Mouse (Mus musculus) cerebral cortex, adult 2 months (tissue): ENCODE data around the gene Unc119b.

ENCODE experiments used
- WGBS: fragments of 180-500 bp; shearing (Covaris S2); methylation state at CpG from one replicate; pipeline ENCODE4 v1.1.7; 2018; 5-methylcytosine and 5-hydroxymethylcytosine counted together

The Unc119b gene

DNA sequence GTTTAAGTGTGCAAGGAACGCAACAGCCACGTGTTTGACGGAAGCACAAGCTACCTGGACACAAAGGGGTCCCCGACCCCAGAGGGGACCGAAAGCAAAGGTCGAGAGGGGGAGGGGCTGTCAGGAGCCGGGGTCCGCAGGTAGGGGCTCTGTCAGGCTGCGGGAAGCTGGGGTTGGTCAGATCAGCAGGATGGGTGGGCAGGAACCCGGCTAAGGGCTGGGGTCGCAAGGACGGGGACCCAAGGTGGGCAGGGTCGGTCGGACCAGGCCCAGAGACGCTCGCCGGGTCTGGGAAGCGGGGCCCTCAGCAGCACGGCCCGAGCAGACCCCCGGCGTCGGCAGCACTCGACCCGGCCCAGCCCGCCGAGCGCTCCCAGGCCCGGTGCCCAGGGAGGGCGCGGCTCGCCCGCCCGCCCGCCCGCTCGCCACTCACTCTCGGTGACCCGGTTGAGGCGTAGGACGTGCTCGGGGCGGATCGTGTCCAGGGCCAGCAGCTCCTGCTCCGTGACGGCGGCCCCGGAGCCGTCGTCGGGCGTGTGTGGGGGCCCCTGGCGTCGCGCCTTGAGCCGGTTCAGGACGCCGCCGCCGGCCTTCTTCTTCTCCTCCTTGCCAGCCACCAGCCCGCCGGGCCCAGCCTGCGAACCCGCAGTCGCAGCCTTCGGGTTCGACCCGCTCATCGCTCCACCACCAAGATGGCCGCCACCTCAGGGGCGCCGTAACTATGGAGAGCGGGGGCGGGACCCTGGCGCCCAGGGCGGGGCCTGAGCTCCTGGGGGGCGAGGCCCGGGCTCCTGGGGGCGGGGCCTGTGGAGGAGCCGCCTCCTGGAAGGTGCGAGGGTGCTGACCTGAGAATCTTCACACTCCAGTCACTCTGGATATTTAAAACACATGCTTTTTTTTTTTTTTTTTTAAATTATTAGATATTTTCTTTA is at the start of gene Unc119b:
Gene Unc119b, minus strand, starts transcription at position 742 of the 932 bp plus-strand sequence.
- under 1% methylated on average over 80 of the region's 81 CpGs for WGBS

DNA sequence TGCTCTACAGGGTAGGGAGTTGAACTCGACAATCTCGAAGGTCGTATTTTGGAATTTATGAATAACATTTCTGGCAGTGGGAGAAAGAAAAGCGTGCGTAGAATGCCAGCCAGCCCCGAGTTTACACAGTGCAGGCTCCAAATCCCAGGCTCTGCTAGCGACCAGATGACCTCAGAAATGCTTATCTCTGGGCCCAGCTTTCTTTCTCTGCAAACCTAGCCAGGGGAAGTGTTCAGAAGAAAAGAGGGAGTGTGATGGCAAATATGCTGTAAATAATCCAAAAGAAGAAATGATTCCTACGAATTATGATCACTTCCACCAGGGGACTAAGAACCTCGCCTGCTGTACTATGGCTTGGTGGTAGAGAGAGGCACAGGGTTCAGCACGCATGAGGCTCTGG is 48.7 kb upstream of the Unc119b start:
- WGBS = 72% methylated on average over 10 of the region's 10 CpGs

DNA sequence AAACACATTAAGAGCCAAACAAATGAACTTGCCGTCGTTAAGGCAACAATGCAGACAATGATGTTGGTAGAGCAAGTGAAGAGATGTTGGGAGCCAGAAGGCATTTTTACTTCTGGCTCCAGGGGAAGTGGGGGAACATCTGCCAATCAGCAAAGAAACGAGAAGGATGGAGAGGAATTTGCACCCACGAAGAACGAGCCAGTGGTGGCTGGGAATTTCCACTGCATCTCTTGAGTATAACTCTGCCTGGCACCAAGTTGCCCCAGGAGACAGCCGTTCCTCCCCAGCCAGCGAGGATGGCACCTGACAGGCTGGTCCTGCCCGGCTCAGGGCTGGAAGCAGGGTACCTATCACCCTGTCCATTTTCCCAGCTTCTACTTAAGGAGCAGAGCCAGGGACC is 48.1 kb upstream of the Unc119b start:
- 41% methylated on average over 8 of the region's 8 CpGs for WGBS

DNA sequence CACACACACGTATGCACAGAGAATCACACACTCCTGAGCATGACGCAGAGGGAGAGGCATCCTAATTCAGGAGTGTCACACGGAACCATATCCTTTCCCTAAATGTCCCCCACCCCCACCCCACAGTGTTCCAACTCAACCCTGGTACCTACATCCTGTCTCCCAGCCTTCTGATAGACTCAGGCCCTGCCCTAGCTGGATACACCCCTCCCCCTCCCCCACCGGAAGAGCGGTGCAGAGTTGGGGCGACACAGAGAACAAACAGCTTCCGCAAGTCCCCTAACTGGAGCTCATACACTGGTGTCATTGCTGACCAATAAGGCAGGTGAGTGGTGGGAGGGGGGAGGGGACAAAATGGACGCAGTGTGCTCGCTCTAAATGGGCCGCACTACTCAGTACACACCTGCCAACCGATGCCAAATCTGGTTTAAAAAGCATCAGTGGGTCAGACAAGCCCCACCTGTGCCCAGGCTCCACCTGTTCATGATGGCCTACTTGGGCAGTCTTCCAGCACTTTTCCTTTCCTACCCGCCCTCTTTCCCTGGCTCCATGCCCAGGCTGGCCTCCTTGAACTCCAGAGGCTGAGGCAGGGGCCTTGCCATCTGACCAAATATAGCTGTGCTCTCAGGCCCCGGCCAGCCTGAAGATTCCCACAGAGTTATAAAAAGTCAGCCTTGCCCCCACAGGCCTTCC is 46.6 kb upstream of the Unc119b start:
- 65% methylated on average over 13 of the region's 13 CpGs for WGBS

DNA sequence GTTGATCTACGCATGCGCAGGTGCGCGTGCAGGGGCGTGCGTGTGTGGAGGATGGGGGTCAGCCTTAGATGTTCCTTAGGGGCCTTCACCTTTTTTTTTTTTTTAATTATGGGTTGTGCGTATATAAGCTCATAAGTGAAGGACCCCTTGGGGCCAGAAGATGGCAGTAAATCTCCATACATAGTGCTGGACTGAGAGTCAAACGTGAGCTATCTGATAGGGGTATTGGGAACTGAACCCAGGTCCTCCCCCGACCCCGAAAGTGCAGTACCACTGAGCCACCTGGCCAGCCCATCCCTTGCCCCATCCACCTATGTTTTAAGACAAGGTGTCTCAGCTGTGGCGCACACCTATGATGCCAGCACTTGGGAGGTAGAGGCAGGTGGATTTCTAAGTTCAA is 44.8 kb upstream of the Unc119b start:
- 94% methylated on average over 11 of the region's 11 CpGs for WGBS

DNA sequence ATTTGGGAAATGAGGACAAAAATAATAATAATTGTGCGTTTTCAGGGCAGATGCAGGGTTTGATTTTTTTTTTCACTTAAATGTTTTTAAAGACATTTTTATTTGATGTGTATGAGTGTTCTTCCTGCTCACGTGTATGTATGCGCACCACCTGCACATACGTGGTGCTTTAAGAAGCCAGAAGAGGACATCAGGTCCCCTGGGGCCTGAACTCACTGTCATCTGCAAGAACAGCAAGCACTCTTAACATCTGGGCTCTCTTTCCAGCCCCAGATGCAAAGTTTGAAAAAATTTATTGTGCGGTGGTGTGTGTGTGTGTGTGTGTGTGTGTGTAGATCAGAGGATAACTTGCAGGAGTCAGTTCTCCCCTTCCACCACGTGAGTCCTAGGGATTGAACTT is 43.1 kb upstream of the Unc119b start:
- 65% methylated on average over 6 of the region's 6 CpGs for WGBS

DNA sequence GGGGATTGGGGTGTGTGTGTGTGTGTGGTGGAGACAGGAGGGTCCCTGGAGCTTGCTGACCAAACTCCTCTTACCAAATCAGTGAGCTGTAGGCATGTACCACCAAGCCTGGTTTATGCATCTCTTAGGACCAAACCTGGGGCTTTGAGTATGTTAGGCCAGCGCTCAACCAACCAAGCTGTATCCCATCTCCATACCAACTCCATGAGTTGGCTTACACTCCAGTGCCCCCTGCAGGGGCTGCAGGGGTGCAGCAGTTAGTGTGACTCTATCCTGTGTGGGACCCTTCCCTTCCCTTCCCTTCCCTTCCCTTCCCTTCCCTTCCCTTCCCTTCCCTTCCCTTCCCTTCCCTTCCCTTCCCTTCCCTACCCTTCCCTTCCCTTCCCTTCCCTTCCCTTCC is 39.8 kb upstream of the Unc119b start:
- WGBS = 88% methylated on average over 1 of the region's 1 CpGs

DNA sequence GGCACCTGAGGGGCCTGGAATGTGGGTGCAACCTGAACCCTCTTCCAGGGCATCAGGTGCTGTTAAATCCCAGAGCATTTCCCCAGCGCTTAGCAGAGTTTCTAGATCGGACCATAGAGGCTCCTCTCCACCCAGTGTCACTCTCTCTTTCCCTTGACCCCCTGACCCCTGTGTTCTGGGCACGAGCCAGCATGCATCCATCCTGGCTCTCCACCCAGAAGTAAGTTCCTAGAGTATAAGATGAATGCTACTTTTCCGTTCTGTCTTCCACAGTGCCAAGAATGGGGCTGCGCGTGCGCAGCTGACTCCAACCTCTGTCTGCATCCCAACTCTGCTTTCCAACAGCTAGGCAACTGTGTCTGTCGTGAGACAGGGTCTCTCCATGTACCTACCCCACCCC is 35.4 kb upstream of the Unc119b start:
- 82% methylated on average over 8 of the region's 8 CpGs for WGBS

DNA sequence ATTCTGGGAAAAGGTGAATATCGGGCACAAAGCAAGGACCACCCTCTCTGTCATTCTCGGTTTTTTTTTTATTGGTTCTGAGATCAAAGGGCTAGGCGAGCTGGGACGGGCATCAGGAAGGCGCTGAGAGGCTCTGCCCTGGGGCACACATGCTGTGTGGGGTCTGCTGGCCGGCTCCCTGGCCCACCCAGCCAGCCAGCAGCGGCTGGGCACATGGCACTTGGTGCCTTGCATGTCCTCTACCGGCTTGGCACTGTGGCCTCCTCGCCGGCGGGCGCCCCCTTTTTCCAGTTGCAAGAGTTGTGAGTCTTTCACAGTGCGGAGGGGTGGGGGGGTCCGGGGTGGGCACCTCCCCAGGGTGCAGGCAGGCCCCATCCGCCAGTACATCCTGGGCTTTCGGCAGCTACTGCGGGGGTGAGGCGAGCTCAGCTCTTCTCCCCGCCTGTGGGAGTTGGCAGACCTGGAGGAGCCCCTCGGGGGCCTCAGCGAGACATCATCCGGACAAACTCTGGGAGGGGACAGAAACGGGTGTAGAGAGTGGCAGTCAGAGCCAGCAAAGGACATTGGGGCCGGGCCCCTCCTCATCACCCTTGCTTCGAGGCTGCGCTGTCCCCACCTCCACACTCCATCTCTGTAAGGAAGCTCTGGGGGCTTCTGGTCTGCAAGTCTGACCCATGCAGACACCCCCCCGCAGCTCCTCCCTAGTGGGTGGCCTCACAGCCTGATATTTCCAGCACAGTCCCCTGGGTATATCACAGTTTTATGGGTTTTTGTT is 34.1 kb upstream of the Unc119b start:
- WGBS = 52% methylated on average over 27 of the region's 27 CpGs

DNA sequence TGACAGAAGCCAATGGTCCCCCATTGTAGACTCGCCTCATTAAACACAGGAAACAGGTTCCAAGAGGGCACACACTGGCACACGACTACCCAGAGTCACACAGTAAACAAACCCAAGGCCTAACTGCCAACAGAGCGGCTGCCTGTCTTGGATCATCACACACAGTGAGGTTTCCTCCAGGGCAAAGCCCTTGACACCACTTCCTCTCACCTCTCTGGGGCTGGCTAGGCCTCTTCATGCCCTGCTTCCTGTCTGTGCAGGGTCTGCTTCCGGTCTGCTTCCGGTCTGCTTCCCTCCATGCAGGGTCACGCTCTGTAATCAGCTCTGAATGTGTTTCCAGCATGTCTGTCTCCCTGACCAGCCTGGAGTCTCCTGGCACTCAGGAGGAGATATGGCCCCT is 32.6 kb upstream of the Unc119b start:
- 70% methylated on average over 6 of the region's 6 CpGs for WGBS

DNA sequence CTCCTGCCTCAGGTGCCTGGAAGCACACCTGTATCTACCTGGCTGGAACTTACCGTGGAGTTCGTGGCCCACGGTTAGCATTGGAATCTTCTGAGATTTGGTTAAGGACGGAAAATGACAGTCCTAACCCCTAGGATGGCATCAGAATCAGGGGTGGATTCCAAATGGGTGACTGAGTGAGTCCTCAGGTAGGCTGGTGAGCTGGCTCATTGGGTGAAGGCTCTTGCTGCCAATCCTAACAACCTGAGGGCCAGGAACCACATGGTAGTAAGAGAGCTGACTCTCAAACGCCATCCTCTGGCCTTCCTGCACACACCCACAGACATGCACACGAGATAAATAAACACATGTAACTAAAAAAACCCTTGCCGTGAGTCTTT is 32.0 kb upstream of the Unc119b start:
- 75% methylated on average over 7 of the region's 7 CpGs for WGBS

DNA sequence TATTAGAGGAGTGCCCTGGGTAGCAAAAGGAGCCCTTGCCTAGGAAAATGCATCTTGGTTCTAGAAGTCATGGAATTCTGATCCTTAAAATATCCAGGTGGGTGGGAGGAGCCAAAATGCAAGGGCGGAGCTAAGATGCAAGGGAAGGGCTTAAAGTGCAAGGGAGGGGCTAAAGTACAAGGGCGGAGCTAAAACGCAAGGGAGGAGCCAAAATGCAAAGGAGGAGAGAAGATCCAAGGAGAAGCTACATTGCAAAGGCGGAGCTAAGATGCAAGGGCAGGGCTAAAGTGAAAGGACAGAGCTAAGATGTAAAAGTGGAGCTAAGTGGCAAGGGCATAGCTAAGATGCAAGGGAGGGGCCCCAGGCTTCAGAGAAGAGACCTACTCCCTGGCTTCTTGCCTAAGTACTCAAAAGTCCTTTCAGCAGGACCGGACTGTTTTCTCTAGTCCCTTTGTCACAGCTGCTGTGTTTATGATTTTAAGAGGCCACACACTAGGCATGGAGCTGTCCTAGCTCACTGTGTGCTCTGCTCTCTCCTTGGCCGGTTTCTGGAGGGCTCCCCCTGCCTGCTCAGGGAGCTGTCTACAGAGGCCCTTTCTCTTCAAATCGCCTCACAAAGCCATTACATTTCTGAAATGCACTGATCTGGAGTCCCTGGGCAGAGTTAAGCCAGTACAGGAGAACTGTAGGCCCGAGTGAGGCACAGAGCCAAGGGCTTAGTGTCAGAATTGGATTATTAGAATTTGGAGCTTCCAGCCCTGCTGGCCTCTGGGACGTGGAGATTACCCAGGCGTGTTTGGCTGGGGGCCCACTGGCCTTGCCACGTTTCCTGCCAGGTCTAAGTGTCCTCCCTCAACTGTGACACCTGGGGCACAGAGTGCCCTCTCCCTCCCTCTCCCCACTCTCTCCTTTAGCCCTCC is 31.4 kb upstream of the Unc119b start:
- 59% methylated on average over 11 of the region's 11 CpGs for WGBS

DNA sequence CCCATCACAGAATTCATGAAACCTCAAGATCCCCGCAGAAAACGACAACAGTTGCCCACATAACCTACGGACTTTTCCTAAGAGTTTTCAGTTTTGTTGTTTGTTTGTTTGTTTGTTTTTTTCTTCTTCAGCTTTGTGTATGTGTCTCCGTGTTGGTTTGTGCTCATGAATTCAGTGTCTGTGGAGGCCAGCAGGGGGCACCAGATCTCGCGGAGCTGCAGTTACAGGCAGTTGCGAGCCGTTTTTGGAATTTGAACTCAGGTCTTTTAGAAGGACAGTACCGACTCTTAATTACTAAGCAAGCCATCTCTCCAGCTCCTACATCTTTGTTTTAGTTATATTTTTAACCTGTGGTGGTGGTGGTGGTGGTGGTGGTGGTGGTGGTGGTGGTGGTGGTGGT is 30.6 kb upstream of the Unc119b start:
- WGBS = 54% methylated on average over 9 of the region's 9 CpGs

DNA sequence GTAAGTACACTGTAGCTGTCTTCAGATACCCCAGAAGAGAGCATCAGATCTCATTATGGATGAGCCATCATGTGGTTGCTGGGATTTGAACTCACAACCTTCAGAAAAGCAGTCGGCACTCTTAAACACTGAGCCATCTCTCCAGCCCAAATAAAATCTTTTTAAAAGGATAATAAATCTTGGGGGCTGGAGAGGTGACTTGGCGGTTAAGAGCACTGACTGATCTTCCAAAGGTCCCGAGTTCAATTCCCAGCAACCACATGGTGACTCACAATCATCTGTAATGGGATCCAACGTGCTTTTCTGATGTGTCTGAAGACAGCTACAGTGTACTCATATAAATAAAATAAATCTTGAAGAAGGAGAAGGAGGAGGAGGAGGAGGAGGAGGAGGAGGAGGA is 29.7 kb upstream of the Unc119b start:
- WGBS = 76% methylated on average over 4 of the region's 4 CpGs

DNA sequence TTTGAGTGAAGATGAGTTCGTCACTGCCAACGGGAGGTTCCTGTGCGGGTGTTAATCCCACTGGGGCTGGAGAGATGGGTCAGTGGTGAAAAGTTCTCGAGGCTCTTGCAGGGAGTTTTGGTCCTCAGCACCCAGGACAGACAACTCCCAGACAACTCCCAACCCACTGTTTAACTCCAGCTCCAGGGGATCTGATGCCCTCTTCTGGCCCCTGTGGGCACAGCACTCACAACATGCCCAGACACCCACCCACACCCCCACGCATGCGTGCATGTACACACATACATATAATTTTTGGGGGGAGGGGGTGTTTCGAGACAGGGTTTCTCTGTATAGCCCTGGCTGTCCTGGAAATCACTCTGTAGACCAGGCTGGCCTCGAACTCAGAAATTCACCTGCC is 28.8 kb upstream of the Unc119b start:
- 34% methylated on average over 8 of the region's 8 CpGs for WGBS

DNA sequence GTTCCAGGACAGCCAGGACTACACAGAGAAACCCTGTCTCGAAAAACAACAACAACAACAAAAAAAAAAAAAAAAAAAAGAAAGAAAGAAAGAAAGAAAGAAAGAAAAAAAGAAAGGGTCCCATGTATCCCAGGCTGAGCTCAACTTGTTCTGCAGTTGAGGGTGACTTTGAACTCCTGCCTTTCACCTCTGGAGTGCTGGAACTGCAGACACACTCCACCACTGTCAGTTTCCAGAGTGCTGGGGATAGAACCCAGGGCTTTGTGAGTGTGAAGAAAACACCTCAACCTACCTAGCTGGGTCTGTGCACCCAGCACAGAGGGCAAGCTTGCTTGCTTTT is 27.1 kb upstream of the Unc119b start:
- 77% methylated on average over 1 of the region's 1 CpGs for WGBS

DNA sequence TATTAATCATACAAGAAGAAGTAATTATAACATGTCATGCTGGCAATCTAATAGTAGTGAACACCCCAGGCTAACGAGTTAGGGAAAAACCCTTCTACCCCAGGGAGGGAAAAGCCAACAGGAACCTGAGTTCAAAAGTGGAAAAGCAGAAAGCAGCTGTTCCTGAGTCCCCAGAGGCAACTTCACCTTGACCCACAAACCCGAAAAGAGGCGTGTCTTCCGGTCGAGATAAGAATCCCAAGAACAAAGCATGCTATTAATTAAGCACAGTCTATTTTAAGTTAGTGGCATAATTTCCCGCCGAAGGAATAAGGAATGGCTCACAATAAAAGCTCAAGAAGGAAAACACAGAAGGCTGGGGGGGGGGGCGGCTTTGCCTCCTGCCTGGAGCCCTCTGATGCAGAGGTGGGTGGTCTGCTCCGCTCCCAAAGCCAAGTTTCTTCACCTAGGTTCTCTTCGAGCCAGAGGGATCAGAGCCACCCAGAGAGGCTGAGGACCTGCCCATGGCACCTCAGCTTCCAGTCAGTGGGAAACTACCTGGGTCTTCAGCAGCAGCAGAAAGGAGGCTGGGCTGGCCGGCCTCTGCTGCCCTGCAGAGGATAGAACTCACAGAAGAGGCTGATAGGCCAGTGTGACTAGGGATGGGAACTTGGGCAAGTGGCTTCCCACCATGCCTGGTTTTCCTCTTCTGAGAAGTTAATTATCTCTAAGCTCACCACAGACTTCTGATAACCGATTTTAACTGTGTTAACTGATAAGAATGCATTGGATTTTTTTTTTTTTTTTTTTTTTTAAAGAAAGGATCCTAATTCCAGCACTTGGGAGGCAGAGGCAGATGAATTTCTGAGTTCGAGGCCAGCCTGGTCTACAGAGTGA is 26.5 kb upstream of the Unc119b start:
- WGBS = 48% methylated on average over 13 of the region's 13 CpGs

DNA sequence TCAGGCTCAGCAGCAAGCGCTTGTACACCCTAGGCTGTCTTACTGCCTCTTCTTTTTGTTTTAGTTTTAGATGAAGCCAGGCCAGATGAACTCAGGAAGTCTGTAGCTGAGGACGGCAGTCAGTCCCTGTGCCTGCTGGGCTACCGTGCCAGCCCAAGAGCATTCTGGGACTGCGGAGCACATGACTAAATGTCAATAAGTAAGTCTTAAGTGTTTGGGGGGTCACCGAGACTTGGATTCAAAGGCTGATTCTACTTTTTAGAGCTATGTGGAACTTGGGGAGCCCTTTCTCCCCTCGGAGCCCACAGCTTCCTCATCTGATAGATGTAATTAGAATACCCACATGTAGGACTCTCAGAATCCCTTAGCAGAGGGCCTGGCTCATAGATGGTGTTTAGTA is 25.9 kb upstream of the Unc119b start:
- WGBS = 67% methylated on average over 6 of the region's 6 CpGs

DNA sequence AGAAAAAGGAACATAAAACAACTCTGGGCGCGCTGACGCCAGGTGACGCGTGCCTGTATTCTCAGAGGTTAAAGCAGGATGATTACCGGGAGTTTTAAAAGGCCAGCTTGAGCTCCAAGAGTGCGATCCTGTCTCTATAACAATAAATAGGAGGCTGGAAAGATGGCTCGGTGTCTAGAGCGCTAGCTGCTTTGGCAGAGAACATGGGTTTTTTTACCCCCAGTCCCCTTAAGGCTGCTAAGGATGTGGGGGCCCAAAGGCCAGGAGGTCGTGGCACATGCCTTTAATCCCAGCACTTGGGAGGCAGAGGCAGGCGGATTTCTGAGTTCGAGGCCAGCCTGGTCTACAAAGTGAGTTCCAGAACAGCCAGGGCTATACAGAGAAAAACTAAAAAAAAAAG is 24.4 kb upstream of the Unc119b start:
- 27% methylated on average over 12 of the region's 12 CpGs for WGBS
